Mouse (Mus musculus): Measurements from ENCODE around the gene Gimap7. TPM values are rescaled to one million over a fixed set of nuclear protein-coding genes. Genes with fewer than 3 reads are reported as not detected.

The Gimap7 gene
- polyA plus RNA-seq (2014; fragmentation: Illumina TruSeq; extraction: RNeasy Lipid Tissue Mini Kit (QIAGEN cat#74804); ENCODE audit: low replicate concordance) = 6.2 TPM

DNA sequence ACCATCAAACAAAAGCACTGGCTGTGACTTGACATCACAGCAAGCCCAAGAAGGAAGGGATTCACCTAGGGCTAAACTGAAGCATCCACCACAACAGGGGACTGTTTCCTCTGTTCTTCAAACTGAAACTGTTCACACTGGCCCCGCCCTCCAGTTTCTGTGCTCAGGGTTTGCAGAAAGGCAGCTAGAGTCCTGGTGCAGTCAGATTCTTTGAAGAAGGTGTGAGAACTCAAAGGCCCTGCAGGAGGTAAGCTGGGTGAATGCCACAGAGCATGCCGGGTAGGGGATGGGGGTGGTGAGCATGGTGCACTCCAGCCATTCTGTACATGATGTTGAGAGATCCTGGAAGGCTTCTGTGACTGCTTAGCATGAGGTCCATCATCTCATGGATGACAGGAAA lies at the start of gene Gimap7, which contains the start of gene Gm28053:
Gimap7 (plus strand) TSS at position 167 of the 400 bp plus-strand sequence.
Gm28053 (plus strand) TSS at position 153 of the 400 bp plus-strand sequence.

DNA sequence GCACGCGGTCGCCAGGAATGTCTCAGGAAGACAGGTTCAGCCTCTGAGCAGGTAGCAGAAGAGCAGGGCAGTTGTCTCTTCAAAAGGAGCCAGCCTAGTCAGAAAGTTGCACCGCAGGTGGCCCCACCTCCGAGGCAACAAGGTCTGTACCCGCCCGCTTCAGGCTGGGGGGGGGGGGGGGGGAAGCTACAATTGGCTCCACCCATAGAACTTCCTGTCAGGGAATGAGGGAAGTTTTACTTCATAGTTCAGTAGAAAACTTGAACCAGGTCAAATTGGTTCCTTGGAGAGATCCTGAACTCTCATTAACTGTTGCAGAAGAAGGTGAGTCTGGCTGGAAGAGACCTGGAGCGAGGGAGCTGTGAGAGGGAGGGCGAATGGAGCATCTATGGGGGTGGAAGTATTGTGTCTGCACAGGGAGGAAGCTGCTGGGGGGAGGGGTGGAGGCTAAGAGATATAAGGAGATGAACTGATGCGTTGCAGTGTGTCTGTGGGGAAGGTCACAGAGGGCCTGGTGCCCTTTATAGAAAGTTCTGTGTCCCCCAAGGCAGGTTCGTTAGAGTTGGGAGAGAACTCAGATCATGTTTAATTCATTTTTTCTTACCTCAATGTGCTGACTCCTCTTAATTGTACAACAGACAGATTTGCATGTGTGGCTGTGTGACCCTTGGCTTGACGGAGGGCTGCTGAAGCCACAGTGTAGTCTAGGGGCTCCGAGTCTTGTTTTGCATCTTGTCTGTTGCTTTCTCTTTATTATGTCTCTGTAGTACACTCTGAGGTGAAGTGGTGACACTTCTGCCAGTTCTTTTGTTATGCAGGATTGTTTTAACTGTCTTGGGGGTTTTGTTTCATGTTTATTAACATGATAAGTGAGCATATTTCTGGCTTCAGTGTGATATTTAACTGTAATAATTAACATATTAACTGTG lies 42.2 kb upstream of the Gimap7 start, which contains the start of gene Gimap9:
Gimap9 (plus strand) TSS at position 199 of the 929 bp plus-strand sequence.

DNA sequence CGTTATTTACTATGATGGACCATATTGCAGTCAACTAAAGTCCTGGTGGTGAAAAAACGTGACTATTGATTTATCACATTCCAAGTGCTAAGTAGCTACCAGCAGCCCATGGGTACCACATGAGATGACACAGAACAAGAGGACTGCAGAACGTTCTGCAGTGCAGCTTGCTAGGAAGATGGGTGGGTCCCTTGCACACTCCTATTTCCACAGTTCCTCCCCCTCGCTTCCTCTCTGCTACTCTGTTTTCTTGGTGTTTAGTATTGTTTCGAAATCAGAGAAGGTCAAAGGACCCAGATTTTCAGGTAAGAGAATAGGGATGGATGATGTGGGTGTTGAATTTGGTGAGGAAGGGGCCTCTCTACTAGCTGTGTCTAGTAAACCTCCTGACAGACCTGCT lies 34.1 kb upstream of the Gimap7 start, which contains the start of gene Gimap4:
Gimap4 (plus strand) TSS at position 231 of the 400 bp plus-strand sequence.

DNA sequence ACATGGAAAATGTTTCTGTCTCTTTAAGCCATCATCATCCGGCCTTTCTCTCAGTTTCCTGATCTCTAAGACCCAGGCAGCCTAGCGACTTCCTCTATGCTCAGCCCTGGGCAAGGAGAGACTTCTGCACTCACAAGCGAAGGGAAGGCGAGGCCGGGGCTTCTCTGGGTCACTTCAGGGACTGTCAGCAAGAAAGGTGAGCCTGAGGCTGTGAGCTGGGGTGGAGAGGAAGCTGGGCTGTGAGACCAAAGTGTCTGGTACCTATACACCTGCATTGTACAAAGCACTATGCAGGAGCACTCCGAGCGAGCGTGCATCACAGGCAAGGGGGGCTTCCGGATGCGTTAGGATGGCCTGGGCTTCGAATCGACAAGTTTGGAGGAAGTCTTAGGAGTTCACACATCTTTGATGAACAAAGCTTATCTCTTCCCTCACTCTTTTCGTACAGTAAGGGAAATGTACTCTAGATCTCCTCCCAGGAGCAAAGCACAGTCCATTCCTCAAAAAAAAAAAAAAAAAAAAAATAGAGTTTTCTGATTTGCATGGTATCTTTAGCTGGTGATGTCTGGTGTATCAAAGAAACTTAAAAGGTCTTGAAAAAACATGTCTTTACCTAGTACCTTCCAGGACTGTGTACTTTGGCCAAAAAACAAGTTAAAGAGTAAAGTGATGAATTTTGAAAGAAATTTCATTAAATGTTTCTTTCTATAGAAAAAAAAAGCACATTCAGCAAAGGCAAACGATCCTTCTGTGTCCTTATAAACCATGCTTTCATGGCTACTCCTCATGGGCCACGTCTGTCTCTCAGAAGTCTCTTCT lies 20.7 kb downstream of the Gimap7 start, which contains the start of gene Gimap1:
Gimap1 (plus strand) TSS at position 94 of the 819 bp plus-strand sequence.

DNA sequence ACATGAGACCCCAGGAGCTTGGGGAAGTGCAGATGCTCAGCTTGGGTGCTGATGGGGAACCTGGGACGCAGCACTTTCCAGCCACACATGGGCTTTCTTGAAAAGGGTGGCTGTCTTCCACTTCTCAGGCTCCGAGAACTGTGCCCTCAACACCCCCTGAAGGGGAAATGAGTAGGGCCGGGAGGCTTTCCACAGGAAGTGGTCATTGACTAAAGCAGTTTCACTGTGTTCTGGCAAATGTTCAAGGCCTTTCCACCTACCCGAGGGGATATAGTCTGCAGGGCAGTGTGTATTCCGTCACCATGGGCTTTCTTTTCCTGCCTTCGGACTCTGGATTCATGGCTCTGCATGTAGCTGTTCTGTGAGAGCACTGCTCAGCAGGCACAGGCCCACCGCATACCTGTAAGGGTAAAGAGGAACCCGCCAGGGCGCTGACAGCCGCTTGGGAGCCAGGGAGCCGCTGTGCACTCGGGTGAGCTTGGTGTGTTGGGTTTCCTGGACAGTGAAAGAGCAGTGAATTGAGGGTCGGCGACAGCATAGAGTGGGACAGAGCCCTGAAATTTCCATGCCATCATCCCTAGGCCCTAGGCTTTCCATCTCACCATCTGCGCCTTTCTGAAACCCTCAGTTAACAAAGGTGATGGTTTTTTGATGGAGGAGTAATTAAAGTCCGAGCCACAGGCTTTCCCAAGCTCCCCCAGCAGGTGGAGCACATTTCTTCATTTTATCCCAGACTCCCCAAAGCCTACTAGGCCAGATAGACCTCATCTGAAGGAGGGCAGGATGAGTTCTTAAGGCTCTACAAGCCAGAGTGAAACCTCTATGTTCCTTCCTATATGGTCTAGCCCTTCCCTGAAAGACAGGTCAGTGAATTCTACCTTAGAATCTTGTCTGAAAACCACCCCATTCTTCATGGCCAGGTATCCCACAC lies 27.8 kb downstream of the Gimap7 start, which contains the start of gene Gimap5:
Gimap5 (plus strand) TSS at position 239 of the 931 bp plus-strand sequence.

DNA sequence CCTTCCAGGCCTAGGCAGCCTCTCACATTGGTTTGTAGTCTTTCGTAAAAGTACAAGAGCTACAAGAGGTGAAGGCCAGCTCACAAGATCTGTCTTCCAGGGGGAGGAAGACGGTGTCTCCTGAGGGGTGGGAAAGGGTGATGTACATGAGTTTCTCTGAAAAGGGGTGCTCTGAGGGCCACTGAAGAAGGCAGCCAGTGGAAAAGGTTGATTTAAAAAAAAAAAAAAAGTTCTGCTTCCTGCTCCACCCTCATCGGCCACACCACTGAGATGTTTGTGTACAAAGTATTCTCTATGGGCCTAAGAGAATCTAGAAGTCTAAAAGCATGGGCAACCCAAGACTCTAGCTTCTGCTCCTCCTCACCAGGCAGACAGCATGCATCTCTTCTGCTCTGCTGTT lies 52.3 kb downstream of the Gimap7 start, which contains the start of gene Gimap3:
Gimap3 (minus strand) TSS at position 156 of the 400 bp plus-strand sequence.

Other genes starting within 250 kb of the Gimap7 start
- gene Atp6v0e2, start 181.0 kb upstream of the Gimap7 start, polyA plus RNA-seq (2014; fragmentation: Illumina TruSeq; extraction: RNeasy Lipid Tissue Mini Kit (QIAGEN cat#74804); ENCODE audit: low replicate concordance) = 7.1 TPM
- gene Lrrc61, start 163.8 kb upstream of the Gimap7 start, polyA plus RNA-seq (2014; fragmentation: Illumina TruSeq; extraction: RNeasy Lipid Tissue Mini Kit (QIAGEN cat#74804); ENCODE audit: low replicate concordance) = 0.97 TPM
- gene Rarres2, start 145.8 kb upstream of the Gimap7 start, polyA plus RNA-seq (2014; fragmentation: Illumina TruSeq; extraction: RNeasy Lipid Tissue Mini Kit (QIAGEN cat#74804); ENCODE audit: low replicate concordance) = 2.2 TPM
- not detected for gene Gm45021, start 129.0 kb upstream of the Gimap7 start, polyA plus RNA-seq (2014; fragmentation: Illumina TruSeq; extraction: RNeasy Lipid Tissue Mini Kit (QIAGEN cat#74804); ENCODE audit: low replicate concordance)
- gene Repin1, start 124.7 kb upstream of the Gimap7 start, polyA plus RNA-seq (2014; fragmentation: Illumina TruSeq; extraction: RNeasy Lipid Tissue Mini Kit (QIAGEN cat#74804); ENCODE audit: low replicate concordance) = 1.3 TPM
- not detected for gene Gm44965, start 124.7 kb upstream of the Gimap7 start, polyA plus RNA-seq (2014; fragmentation: Illumina TruSeq; extraction: RNeasy Lipid Tissue Mini Kit (QIAGEN cat#74804); ENCODE audit: low replicate concordance)
- not detected for gene Zfp775, start 116.6 kb upstream of the Gimap7 start, polyA plus RNA-seq (2014; fragmentation: Illumina TruSeq; extraction: RNeasy Lipid Tissue Mini Kit (QIAGEN cat#74804); ENCODE audit: low replicate concordance)
- not detected for gene AI854703, start 91.9 kb upstream of the Gimap7 start, polyA plus RNA-seq (2014; fragmentation: Illumina TruSeq; extraction: RNeasy Lipid Tissue Mini Kit (QIAGEN cat#74804); ENCODE audit: low replicate concordance)
- gene Gimap8, start 71.4 kb upstream of the Gimap7 start, polyA plus RNA-seq (2014; fragmentation: Illumina TruSeq; extraction: RNeasy Lipid Tissue Mini Kit (QIAGEN cat#74804); ENCODE audit: low replicate concordance) = 22.2 TPM
- 19.5 TPM for gene Gimap9, start 42.5 kb upstream of the Gimap7 start, polyA plus RNA-seq (2014; fragmentation: Illumina TruSeq; extraction: RNeasy Lipid Tissue Mini Kit (QIAGEN cat#74804); ENCODE audit: low replicate concordance)
- gene Gimap4, start 34.1 kb upstream of the Gimap7 start, polyA plus RNA-seq (2014; fragmentation: Illumina TruSeq; extraction: RNeasy Lipid Tissue Mini Kit (QIAGEN cat#74804); ENCODE audit: low replicate concordance) = 82.1 TPM
- gene Gimap6, start 10.4 kb upstream of the Gimap7 start, polyA plus RNA-seq (2014; fragmentation: Illumina TruSeq; extraction: RNeasy Lipid Tissue Mini Kit (QIAGEN cat#74804); ENCODE audit: low replicate concordance) = 31.9 TPM
- gene Gm28053, start within 50 bp of the Gimap7 start, polyA plus RNA-seq (2014; fragmentation: Illumina TruSeq; extraction: RNeasy Lipid Tissue Mini Kit (QIAGEN cat#74804); ENCODE audit: low replicate concordance) = 8.2 TPM
- gene Gimap1, start 20.4 kb downstream of the Gimap7 start, polyA plus RNA-seq (2014; fragmentation: Illumina TruSeq; extraction: RNeasy Lipid Tissue Mini Kit (QIAGEN cat#74804); ENCODE audit: low replicate concordance) = 3.5 TPM
- 4.2 TPM for gene Gimap5, start 27.6 kb downstream of the Gimap7 start, polyA plus RNA-seq (2014; fragmentation: Illumina TruSeq; extraction: RNeasy Lipid Tissue Mini Kit (QIAGEN cat#74804); ENCODE audit: low replicate concordance)
- 11.0 TPM for gene Gimap3, start 52.2 kb downstream of the Gimap7 start, polyA plus RNA-seq (2014; fragmentation: Illumina TruSeq; extraction: RNeasy Lipid Tissue Mini Kit (QIAGEN cat#74804); ENCODE audit: low replicate concordance)
- gene Tmem176a, start 122.3 kb downstream of the Gimap7 start, polyA plus RNA-seq (2014; fragmentation: Illumina TruSeq; extraction: RNeasy Lipid Tissue Mini Kit (QIAGEN cat#74804); ENCODE audit: low replicate concordance) = 125 TPM
- gene Tmem176b, start 122.9 kb downstream of the Gimap7 start, polyA plus RNA-seq (2014; fragmentation: Illumina TruSeq; extraction: RNeasy Lipid Tissue Mini Kit (QIAGEN cat#74804); ENCODE audit: low replicate concordance) = 13.8 TPM
- 161 TPM for gene Aoc1, start 154.3 kb downstream of the Gimap7 start, polyA plus RNA-seq (2014; fragmentation: Illumina TruSeq; extraction: RNeasy Lipid Tissue Mini Kit (QIAGEN cat#74804); ENCODE audit: low replicate concordance)
- gene 1600015I10Rik, start 211.3 kb downstream of the Gimap7 start, polyA plus RNA-seq (2014; fragmentation: Illumina TruSeq; extraction: RNeasy Lipid Tissue Mini Kit (QIAGEN cat#74804); ENCODE audit: low replicate concordance) = not detected

All from small intestine, adult 10 weeks (tissue).